Mouse (Mus musculus) embryo, embryonic 10.5 days (tissue): ENCODE data around the gene Wnt2.

Experiments
- DNase-seq: peaks from one replicate; pipeline ENCODE4 v3.0.0-alpha.2; 2015; ENCODE audit warnings: low spot score

Gene Wnt2

DNA sequence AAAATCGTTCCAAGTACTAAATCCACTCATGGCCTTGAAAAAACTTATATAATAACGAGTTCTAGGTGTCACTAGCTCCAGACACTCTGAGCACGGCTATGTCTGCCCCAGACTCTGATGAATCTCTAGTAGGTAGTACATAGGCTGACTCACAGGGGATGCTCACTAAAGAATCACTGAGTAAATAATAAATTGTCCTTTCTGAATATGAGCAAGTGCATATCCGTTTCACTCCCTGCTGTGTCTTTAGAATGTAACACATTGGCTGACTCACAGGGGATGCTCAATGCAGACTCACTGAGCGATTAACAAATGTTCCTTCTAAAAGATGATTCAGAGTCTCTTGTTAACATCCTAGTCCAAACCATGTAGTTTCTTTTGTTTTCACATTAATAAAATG, 52.1 kb downstream of the Wnt2 start:
- no peak for DNase-seq

DNA sequence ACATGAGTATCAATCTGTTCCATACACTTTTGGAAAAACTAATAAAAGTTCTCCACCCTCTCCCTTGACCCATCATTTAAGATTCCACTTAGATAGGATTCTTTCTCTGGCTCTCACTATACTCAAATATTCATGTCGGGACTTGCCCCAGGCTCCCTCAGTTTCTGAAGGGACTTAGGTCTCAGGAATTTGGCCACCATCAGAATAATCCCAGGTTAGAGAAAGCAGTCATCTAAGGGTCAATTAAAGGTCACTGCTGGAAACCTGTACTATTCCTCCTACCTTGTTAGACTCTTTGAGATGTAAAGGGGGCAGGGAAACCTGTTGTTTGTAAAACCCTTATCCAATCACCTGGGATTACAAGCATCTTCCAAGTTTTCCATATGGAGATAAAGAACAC, 53.2 kb downstream of the Wnt2 start:
- DNase-seq: no peak

DNA sequence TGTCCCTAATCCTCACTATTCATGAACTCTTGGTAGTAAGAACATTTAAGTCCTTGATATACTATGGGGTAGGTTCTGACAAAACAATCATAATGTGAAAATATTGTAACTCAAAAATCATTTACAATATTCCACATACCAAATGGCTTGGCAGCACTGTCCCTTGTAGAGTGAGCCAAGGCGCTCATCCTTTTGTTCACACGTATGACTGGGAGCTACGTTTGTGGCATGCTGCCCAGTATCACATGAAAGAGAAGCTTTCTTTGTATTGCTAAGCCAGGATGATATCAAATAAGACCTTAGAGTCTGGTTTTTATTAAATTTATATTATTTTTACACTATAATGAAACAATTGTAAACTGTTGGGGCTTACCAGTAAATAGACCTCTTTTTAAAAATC, 56.0 kb downstream of the Wnt2 start:
- DNase-seq: no peak

DNA sequence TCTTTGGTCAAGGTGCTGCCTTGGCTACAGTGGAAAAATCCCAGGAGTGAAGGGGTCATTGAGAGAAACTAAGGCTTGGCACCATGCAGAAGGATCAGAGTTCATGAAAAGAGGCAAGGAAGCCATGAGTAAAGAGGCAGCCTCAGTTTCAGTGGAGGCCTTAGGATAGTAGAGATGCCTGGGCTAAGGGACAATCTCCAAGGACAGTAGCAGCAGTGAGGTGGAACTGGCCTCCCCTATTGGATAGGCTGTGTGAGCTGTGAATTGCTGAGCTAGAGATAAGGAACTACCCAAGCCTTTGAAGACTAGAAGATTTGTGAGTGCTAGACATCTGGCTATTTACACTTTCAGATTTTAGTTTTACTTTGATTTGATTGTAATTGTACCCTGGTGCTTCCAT, 59.0 kb downstream of the Wnt2 start:
- no peak for DNase-seq

DNA sequence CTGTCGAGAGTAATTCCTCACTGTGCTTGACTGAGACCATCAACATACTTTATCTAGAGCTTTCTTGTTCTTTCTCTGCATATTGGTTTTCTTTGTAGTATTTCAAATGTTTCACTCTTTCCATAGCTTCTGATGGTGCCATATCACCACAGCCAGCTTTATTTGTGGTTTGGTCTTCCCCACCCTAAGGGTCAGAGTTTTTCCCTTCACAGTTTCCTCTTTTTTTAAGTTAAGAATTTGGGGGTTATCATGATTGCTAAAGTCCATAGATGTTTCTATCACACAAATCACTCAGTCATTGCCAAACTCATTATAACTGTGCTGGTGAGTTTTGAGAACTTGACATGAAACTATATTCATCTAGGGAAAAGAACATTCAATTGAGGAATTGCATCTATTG, 60.6 kb downstream of the Wnt2 start:
- DNase-seq: no peak

DNA sequence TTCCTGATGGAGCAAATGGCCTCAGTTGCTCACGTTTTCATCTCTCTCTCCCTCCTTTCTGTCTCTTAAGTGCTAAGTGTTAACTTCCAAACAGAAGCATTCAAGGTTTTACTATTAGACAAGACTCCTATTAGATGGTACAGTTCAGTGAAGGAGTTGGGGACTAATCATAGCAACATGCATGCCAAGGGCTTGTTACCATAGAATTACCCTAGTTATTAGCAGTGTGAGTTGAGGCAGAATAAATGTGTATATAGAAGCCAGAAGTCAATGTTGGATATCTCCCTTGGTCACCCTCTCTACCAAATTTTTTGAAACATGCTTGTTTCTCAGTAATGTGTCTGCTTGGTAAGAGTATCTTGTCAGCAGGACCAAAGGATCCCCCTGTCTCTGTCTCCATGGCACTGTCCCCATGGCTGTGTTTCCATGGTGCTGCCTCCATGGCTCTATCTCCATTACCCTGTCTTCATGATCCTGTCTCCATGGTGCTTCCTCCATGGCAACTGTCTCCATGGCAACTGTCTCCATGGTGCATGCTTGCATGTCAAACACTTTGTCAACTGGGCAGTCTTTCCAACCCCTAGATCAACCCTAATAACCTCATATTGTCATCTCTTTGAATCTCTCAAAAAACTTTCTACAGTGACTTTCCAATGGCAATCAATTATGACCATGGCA, 61.8 kb downstream of the Wnt2 start:
- DNase-seq: peak; percentile 86

DNA sequence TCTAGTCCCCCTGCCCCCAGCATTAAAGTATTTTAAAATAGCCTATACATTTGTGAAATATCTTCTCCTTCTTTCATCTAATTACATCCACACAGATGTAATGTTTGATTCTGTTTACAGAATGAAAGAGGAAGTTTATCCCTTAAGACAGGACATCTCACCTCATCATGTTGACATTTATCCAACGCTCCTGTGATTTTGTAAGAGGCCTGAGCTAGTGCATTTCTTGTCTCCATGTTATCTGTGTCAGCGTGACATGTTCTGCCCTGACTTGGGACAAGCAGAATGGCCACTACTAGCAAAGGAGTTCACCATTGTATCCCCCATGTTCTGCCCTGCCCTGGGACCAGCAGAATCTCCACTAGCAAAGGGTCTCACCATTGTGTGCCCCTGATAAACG, 66.9 kb downstream of the Wnt2 start:
- DNase-seq: no peak

DNA sequence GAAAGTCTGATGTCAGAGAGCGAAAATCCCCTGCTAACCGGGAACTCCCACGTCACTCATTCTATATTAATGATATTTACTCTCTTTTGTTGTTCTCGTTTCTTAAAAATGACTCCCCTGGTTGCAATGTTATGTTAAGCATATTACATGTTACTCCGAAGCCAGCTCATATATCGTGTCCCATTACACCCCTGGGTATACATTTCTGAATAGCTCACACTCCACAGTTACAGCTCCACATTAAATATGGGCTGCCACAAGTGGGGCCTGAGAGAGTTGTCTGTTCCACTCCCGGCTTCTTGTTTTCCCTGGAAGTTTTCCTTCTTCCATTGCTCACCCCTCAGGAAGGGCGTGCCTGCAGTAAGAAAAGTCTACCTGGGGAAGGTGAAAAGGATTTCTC, 78.6 kb downstream of the Wnt2 start:
- DNase-seq: no peak

DNA sequence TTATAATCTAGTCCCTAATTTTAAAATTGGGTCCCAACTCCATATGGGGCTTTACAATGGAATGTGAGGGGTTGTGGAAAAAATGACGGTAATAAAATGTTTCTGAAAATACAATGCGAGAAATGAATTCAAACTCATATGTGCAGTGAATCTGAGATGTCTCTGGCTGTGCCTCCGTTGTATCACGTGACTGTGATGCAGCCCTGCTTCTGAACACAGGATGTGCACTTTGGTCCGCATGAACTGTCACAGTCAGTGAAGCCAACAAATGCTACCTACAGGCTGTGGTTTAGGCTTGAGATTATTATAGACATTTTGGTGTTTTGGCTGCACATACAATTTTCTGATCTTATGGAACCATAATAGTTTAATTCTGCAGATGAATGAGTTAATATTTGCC, 81.3 kb downstream of the Wnt2 start:
- no peak for DNase-seq

DNA sequence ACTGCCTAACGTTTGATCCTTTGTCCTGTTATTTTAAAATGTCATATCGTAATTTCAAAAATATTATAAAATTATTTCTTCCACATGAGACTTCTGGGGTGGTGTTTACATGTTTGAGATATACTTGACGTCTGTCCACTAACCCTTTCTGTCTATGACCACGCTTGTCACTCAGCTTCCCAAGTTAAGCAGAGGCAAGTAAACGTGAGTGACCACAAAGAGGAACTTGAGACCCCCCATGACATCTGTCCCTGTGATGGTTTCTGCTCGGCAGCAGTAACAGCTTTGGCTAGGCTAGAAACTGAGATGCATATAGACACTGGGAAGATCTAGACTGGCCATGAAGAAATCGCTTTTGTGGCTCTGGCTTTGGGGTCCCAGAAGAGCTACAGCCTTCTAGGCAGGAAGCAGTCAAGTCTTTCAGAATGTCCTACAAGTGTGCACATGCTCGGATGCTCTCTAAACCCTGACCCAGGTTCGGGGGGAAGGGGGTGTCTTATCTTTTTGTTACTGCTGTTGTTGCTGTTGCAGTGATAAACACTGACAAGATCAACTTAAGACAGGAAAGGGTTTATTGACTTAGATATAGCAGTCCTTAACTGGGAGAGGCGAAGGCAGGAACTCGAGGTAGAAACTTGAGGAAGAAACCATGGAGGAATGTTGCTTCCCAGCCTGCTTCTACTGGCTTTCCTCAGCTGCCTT, 83.1 kb downstream of the Wnt2 start:
- DNase-seq: no peak

DNA sequence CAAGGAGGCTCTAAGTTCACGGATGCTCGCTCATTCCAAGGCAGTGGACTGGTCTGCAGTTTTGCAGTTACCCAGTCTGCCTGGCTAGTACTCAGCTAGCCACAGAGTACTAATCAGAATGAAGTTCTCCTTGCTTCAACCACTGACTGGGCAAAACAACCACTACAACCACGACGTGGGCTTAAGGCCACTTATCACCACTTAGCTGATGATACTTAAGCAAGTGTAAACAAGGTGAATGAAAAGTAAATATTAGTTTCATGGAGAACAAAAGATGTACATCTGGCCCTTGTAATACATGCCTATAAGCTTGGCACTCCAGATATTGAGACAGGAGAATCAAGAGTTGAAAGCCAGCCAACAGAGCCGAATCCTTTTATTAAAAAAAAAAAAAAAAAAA, 83.9 kb downstream of the Wnt2 start:
- no peak for DNase-seq

DNA sequence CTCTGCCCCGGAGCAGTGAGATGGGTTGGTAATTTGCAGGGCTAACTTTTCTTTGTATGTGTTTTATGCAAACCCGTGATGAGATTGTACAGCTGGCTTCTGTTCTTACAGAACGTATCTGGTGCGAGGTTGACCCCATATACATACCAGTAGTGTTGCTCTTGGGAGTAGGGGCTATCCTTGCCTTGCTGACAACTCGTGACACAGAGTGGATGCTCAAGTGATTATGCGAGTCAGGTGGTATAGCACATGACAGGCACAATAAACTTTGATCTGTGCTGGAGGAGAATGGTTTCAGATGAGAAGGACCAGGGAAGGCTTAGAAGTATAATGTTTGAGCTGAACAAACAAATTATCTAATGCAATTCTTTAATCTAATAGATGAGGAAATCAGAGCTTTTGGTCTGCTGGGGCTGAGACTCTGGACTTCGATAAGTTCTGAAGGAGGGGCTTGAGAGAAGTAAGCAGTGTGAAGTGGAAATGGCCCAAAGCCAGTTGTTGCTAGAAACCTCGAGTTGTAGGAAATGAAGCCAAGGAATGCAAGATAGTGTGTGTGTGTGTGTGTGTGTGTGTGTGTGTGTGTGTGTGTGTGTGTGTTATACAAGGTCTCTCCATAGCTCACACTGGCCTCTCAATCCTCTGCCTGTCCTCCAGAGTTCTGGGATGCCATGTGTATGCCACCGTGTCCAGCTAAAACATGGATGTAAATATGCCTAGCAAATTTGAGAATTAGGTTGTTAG, 86.3 kb downstream of the Wnt2 start:
- no peak for DNase-seq

DNA sequence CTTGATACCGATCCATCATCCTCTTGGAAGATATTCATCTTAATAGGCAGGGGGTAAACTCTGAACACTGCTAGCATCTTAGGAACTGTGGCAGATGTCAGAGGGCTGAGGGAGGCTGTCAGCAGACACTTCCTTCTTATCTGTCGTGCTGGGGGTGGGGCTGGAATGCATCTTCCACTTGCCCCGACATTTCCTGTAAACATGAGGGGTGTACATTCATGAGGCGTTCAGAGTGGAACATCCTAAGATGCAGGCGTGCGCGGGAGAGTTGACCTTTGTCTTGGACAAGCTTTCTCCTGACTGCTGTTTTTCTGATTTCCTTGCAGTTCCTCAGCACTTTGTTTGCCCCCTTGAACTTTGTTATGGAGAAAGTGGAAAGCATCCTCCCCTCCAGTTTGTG, 88.0 kb downstream of the Wnt2 start:
- DNase-seq: peak; percentile 23

DNA sequence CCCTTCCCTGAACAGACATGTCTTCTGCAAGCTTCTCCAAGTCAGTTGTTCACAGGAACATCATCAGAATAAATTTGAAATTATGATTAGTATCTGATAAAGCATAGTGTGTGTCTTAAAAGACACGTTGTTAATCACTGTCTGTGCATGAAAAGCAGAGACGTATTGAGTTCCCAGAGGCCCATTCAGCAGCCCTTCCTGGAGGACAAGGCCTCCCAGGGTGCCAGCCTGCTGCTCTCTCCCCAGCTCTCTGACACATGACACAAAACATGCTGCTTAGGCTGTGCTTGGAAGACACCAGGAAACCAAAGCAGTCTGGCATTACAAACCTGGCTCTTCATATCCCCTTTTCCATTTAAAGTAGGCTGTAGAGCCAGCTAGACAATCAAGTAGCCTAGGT, 88.5 kb downstream of the Wnt2 start:
- peak; percentile 30 for DNase-seq
